Mouse (Mus musculus): ENCODE data around the gene Mtor. TPM values are rescaled to one million over a fixed set of nuclear protein-coding genes. Genes with fewer than 3 reads are reported as not detected.

Gene Mtor
- total RNA-seq (2021) = 61.0 and 81.2 TPM in 2 replicates
- long read RNA-seq, full-length matches to known transcripts = 6 of 23 reads
- long read RNA-seq, partial matches to known transcripts = 14 of 23 reads
- long read RNA-seq, other reads (novel, unspliced or antisense) = 3 of 23 reads

GRCm38 (mm10) chr4:148448179-148448852, at the start of gene Mtor:
Gene Mtor, plus strand, starts transcription at chr4:148448611.
- DNase-seq = peak; percentile 91

- DNase-seq = no peak
These were observed 48.8 kb upstream of the Mtor start for GRCm38 (mm10) chr4:148399437-148400094.

DNA sequence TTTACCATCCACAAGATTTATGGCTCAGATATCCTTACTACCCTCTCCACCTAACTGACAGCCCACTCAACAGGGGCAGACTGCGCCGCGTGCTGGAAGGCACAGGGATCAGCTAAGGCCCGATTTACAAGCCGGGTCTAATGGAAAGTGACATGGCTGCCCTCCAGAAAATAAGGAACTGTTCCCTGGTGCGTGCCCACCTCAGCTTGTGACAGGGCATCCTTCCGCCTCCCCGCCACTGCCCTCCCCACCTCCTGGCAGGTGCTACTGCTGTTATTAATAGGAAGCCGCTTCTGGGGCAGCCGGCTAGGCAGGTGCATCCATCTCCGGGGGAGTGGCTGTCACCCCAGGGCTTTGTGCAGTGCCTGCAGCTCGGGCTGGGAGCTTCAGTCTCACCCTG, 45.0 kb upstream of the Mtor start:
- no peak for DNase-seq

DNA sequence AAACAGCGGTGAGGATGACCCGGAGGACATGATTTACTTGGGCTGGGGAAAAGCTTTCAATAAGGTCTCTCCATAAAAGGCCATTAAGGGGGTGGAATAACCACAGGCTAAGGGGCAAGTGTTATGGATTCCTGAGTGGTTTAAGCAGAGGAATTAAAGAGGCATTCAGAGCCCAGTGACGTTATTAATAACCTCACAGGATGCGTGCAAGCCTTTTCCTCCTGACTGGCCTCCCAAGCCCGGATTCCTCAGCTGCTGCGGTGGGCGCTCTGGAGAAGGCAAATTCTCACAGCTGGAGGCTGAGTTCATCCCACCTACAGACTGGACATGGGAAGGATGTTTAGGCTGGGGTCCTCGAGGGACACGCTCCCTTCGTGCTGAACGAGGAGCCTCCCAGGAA, 43.7 kb upstream of the Mtor start:
- no peak for DNase-seq

GRCm38 (mm10) chr4:148405255-148405788, 43.1 kb upstream of the Mtor start:
- DNase-seq = no peak

DNA sequence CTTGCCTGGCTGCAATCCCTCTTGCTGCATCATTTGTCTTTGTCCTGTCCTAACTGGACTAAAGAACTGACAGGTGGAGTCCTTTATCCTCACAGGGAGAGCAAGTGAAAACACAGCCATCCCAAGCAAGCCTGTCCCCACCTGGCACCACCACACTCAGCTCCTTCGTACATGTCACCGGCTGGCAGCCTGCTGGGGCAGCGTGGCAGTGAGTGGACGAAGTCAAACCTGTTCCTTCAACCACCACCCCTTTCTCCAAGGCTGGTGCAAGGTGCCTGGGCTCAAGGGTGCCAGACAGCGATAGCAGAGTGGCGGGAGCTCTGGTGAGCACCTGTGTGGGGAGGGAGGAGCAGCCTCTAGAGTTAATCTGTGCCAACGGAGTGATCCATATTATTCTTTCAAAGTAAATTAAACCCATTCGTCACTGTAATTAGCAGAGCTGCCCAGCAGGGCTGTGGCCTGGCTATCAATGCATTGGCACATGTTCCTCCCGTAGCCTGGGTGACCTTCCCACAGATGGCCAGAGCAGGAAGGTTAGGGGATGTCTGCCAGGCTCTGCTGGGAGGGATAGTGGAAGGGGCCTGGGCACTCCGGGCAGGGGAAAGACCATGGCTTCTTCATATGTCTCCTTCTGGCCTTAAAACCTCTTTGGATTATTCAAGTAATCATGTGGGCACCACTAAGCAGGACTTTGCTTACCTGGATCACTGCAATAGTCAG, 40.0 kb upstream of the Mtor start:
- DNase-seq = no peak

DNA sequence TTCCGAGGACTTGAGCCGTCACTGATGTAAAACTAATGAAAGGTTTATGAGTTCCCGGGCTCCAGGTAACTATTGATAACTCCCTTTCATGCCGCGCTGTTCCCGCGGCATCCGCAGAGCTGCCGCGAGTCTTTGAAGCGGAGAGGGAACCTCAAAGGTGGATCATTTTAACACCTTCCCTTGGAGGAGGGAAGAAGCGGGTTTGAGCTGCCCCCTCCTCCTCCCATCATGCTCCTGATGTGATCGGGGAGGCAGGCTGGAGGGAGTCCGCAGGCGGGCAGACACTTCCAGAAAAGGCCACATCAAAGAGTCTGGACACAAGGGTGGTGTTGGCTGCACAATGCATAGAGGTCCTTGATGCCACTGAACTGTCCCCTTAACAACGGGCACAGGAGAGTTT, 32.8 kb upstream of the Mtor start:
- no peak for DNase-seq

DNA sequence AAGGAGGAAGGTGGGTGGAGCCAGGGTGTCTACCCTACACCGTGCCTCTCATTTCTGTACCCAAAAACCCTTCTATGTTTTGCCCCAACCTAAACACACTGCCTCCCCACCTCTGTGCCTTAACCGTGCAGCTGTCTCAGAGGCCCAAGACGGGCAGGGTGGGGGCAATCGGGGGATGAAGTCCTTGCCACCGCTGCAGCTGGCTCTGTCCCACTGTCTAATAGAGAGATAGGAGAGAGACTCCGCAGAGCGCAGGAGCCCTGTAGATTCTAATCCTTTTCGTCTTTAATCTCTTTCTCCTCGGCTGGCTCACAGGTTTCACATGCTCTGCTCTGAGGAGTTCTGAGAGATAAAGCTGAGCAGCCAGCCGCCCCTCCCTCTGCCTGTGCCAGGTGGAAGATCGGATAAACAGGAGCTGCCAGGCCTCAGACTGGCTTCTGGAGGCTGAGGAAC, 31.3 kb upstream of the Mtor start:
- no peak for DNase-seq

DNA sequence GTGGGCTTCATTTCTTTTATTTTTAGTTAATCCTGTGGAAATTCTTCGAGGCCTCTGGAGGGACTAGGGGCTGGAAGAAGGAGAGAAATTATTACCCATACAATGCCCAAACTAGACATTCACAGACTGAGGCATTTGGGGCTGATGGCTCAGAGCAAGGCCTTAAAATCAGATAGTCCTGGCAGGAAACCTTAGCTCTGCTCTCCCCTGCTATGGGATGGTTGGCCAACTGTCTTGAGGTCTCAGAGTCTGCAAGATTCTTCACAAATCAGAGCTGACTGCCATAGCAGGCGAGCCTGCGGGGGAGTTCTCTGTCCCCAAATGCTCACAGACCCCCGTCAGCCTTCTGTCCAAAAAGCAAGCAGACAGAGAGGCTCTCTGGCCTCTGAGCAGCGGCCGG, 30.9 kb upstream of the Mtor start:
- DNase-seq = no peak

DNA sequence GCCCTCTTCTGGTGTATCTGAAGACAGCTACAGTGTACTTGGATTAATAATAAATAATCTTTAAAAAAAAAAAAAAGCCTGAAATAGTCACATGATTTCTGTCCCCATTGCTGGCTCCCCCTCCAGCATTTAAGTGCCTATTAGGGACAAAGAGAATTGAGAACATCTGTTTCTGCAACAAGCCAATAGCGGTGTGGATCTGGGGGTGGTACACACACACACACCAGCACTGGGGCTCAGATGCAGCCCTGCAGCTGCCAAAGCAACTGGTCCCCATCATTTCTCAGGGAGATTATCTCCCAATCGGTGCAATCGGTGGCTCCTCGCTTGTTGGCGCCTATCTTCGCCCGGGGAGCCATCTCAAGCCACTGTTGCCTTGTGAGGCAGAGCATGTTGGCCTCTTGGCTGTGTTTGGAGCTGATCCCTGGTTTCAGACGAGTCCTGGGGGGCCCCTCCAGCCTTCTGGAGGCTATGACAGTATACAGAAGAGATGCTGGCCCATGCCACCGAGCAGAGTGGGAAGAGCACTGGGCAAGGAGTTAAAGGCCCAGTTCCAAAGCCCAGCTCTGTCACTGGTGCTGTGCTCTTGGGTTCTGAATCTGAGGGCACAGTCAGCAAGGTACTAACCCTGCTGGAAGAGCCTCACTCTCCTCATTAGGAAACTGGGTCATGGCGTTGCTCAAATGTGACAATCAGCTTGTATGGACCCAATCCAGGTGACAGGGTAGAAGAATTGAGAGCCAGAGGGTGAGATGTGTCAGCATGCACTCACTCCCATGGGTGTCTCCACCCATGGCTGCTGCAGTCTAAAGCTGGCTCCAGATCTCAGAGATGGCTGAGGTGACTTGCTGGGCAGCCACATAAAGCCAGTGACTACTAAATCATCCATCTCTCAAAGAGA, 21.2 kb upstream of the Mtor start:
- no peak for DNase-seq

DNA sequence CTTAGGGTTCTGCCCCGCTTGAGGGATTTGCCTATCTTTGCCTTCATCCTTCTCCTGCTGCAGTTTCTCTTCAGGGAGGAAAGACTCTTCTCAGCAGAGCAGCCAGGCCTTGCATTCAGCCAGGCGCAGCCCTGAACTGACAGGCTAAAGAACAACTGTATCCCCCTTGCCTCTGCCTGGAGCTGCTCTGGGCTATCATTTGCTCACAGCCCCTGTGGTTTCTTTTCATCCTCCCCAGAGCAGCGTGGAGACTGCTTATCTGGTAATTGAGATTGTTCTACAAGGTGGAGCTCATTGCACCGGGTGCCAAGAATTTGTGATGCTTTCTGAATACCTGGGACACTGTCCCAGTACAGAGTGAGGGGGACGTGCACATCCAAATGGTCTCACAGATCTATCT, 19.9 kb upstream of the Mtor start:
- DNase-seq = no peak

DNA sequence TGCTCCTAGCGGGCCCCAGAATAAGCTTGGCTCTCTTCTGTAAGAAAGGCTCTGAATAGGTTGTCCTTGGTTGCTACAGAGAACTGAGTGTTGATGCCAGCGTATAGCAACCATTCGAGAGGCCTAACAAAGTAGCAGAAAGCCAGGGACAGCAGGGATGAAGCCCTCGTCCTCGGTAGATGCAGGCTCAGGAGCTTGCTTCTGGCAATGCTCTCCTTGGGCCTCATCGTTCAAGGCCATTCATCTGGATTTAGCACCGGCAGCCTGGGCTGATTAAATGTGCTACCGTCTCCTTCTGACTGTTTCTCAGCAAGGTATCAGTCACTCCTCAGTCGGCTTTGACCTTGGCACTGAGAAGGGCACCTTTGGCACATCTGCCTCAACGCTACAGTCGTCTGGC, 19.3 kb upstream of the Mtor start:
- no peak for DNase-seq

DNA sequence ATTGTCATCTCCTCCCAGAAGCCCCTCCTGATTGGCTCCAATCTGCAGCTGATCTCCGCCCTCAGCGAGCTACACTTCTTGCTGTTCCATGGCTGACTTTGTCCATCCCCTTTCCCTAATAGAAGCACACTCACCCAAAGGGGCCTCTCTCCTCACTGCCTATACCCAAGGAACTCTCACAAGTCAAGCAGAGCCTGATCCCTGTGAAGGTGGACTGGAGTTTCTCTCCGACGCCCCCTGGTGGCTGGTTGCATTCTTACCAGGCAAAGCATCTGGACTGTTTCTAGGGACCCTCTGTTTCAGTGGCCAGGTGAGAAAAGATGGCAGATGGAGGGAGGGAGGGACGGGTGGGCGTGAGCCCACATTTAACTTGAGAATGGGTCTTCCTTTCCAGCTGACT, 18.7 kb upstream of the Mtor start:
- DNase-seq = peak; percentile 81

DNA sequence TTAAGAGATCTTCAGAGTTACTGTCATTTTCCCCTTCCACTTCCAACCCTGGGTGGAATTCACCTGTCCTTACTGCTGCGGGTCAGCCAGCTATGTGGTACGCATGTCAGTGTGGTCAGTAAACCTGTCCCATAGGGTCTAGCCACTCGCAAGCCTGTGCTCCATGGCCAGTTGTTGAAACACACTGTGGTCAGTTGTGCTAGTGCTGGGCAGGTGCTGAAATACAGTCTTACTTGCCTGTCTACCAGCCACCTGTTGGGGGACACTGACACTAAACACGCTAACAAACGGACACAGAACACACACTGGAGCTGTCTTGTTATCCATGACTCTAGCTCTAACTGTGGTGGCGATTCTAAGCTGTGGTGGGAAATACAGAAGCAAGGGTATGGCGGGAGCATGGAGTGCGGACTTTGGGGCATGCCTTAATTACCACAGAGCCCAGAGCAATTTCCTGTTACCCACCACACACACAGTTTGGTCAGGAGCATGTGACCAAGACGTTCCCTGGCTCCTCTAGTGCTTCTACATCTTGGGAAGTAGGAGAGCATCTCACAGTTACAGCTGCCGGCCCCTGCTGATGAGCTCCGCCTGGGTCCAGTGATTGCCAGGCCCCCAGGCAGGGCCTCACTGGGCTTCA, 17.4 kb upstream of the Mtor start:
- DNase-seq = no peak

DNA sequence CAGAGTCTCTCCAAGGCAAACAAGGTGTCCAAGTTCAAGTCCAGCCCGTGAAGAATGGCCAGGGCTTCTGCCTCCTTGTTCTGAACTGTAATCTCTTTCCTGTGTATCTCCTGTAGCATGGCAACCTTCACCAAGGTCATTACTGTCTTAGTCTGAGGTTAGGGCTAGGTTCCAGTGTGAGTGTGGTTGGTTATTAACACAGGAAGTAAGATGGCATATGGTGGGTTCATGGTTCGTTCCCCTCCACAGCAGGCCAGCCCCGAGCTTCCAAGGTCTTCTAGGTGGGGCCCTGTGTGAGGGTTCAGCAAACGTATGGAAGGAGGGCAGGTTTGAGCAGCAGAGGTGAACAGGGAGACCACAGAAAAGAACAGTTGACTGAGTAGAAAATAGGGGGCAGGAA, 15.9 kb upstream of the Mtor start:
- DNase-seq = no peak

- no peak for DNase-seq
These were observed 15.1 kb upstream of the Mtor start for GRCm38 (mm10) chr4:148433336-148433735.

- no peak for DNase-seq
These were observed 14.6 kb upstream of the Mtor start for GRCm38 (mm10) chr4:148433813-148434212.

GRCm38 (mm10) chr4:148434554-148434953, 13.9 kb upstream of the Mtor start:
- DNase-seq = no peak

DNA sequence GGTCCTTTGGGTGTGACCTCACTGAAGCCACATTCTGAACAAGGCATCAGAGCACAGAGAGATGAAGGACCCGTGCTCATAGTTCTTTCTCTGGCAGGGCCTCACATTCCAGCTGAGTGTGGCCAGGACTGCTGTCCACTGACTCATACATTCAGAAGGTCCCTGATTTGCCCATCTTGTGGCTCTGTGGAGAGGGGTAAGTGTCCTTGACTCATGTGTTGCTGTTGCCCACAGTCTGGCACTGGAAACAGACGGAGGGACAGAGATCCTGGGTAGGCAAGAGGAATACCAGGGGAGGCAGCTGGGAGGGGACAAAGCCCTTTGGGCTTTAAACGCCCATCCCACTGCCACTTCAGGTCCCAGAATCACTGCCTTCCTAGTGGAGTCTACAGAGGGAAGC, 13.3 kb upstream of the Mtor start:
- no peak for DNase-seq

- no peak for DNase-seq
These were observed 12.6 kb upstream of the Mtor start for GRCm38 (mm10) chr4:148435657-148436330.

DNA sequence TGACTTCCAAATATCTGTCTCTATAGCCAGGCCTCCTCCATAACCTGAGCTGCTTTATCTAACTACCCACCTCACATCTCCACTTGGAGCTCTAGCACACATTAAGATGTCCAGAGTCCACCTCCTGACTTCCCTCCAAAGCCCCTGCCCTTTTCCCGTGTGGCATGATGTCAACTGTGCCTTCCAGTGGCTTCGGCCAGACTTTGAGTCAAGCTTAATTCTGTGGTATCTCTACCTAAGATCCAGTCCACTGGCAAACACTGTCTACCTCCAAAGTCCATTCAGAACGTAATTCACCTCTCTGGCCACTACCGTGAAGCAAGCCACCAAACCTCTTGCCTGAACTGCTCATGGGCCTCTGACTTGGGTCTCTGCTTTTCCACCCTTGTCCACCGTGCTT, 6.5 kb upstream of the Mtor start:
- no peak for DNase-seq

Measured in adrenal gland, postnatal 25 days (tissue).